Mouse (Mus musculus) adipose tissue, adult 10 weeks (tissue): ENCODE results near the gene Ndufaf1. TPM values are rescaled to one million over a fixed set of nuclear protein-coding genes. Genes with fewer than 3 reads are reported as not detected.

Source experiments
- polyA plus RNA-seq: library from polyadenylated mRNA; stranded (reverse); fragments of 350-450 nt; fragmentation: Illumina TruSeq; extraction: RNeasy Lipid Tissue Mini Kit (QIAGEN cat#74804); gene quantifications from one replicate; pipeline ENCODE4 v1.2.3, GENCODE M21; 2014; ENCODE audit warnings: low read depth, low replicate concordance

Gene Ndufaf1
- polyA plus RNA-seq, result 22.2 TPM

GRCm38 (mm10) chr2:119662220-119663182 lies at the start of gene Ndufaf1:
Gene Ndufaf1, minus strand, starts transcription at chr2:119662827.

GRCm38 (mm10) chr2:119674525-119675214 lies 12.0 kb upstream of the Ndufaf1 start, which contains the start of gene Rtf1:
Gene Rtf1, plus strand, starts transcription at chr2:119675068.

GRCm38 (mm10) chr2:119618199-119618982 lies 44.2 kb downstream of the Ndufaf1 start, which contains the start of the genes Nusap1 and Oip5:
Gene Nusap1, plus strand, starts transcription at chr2:119618298.
Gene Oip5, minus strand, starts transcription at chr2:119618469.

Other genes with a start within 250 kb of the Ndufaf1 start
- gene Ino80, start 185.1 kb downstream of the Ndufaf1 start, polyA plus RNA-seq, result 10.4 TPM
- 3.5 TPM for gene Exd1, start 115.2 kb downstream of the Ndufaf1 start, polyA plus RNA-seq
- 192 TPM for gene Chp1, start 115.1 kb downstream of the Ndufaf1 start, polyA plus RNA-seq
- 2.0 TPM for gene Nusap1, start 44.5 kb downstream of the Ndufaf1 start, polyA plus RNA-seq
- gene Oip5, start 44.4 kb downstream of the Ndufaf1 start, polyA plus RNA-seq, result 2.2 TPM
- gene Rtf1, start 12.2 kb upstream of the Ndufaf1 start, polyA plus RNA-seq, result 21.3 TPM
- 2.2 TPM for gene Itpka, start 79.5 kb upstream of the Ndufaf1 start, polyA plus RNA-seq
- 0.12 TPM for gene Ltk, start 97.6 kb upstream of the Ndufaf1 start, polyA plus RNA-seq
- gene Rpap1, start 124.7 kb upstream of the Ndufaf1 start, polyA plus RNA-seq, result 10.5 TPM
- 4.2 TPM for gene Tyro3, start 134.9 kb upstream of the Ndufaf1 start, polyA plus RNA-seq
- 21.2 TPM for gene Mga, start 234.4 kb upstream of the Ndufaf1 start, polyA plus RNA-seq